Mouse (Mus musculus): ENCODE results near the gene Inhbc. TPM values are rescaled to one million over a fixed set of nuclear protein-coding genes. Genes with fewer than 3 reads are reported as not detected.

The Inhbc gene
- total RNA-seq, 2 experiments from 2014 or later: not detected

Other genes with a start within 250 kb of the Inhbc start
- gene Os9, start 249.3 kb downstream of the Inhbc start, total RNA-seq (2021): 10 to 100 TPM; 29.4 to 33.9 TPM
- 1 to 10 TPM; 1.6 to 3.3 TPM for gene B4galnt1, start 205.2 kb downstream of the Inhbc start, total RNA-seq (2021)
- 1 to 10 TPM; 3.0 to 6.1 TPM for gene Slc26a10, start 189.8 kb downstream of the Inhbc start, total RNA-seq (2021)
- gene Arhgef25, start 180.3 kb downstream of the Inhbc start, total RNA-seq (2021): 10 to 100 TPM; 16.2 to 26.2 TPM
- 10 to 100 TPM; 28.8 to 37.6 TPM for gene Dtx3, start 174.7 kb downstream of the Inhbc start, total RNA-seq (2021)
- gene Pip4k2c, start 158.8 kb downstream of the Inhbc start, total RNA-seq (2021): 1 to 10 TPM; 8.5 to 9.6 TPM
- 1 to 10 TPM; 1.1 to 1.6 TPM for gene Kif5a, start 107.1 kb downstream of the Inhbc start, total RNA-seq (2021)
- 100 to 1,000 TPM; 117 to 120 TPM for gene Dctn2, start 104.1 kb downstream of the Inhbc start, total RNA-seq (2021)
- 10 to 100 TPM; 18.7 to 28.9 TPM for gene Mbd6, start 81.4 kb downstream of the Inhbc start, total RNA-seq (2021)
- 10 to 100 TPM; 44.5 to 54.8 TPM for gene Mars, start 58.6 kb downstream of the Inhbc start, total RNA-seq (2021)
- 1 to 10 TPM; 1.1 to 2.3 TPM for gene Arhgap9, start 48.5 kb downstream of the Inhbc start, total RNA-seq (2021)
- gene Gli1, start 28.5 kb downstream of the Inhbc start, total RNA-seq (2021): 1 to 10 TPM; 3.3 to 6.8 TPM
- gene Inhbe, start 16.0 kb downstream of the Inhbc start, total RNA-seq (2021): not detected
- gene R3hdm2, start 9.9 kb upstream of the Inhbc start, total RNA-seq (2021): 10 to 100 TPM; 92.6 to 93.1 TPM
- 100 to 1,000 TPM; 272 to 307 TPM for gene Stac3, start 131.3 kb upstream of the Inhbc start, total RNA-seq (2021)
- 10 to 100 TPM; 20.5 to 24.2 TPM for gene Ndufa4l2, start 144.5 kb upstream of the Inhbc start, total RNA-seq (2021)
- gene Shmt2, start 152.0 kb upstream of the Inhbc start, total RNA-seq (2021): 10 to 100 TPM; 30.5 to 33.4 TPM
- gene Nxph4, start 164.1 kb upstream of the Inhbc start, total RNA-seq (2021): 1 to 10 TPM; 1.6 to 1.9 TPM

Data from gastrocnemius, postnatal 10 days (tissue).